Mouse (Mus musculus): ENCODE data around the gene Clca4b.
"Not testable (repeated sequence)": the region's sequence is repeated elsewhere in the genome, so short reads cannot be mapped to it uniquely, and the experiment has no call there.

Clca4b gene

DNA sequence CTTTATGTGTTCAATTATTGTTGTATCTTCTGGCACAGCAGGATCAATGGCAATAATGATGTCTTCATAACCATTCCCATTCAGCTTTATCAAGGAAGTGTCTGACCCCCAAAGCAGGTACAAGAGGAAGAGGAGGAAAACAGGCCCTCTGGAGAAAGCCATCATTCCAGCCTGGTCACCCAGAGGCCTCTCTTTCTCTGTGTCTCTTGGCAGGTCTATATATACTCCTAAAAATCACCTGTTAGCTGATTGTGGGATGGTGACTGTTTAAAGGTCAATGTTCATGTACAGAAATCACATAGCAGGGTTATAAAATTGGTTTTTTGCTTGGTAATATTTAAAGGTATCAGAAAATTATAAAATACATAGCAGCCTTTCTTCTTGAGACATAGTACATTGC, at the start of gene Clca4b:
TSS of gene Clca4b (minus strand) at position 195 of the 400 bp plus-strand sequence.
- DNase-seq (ENCODE audit: low read depth, low spot score): no peak

DNA sequence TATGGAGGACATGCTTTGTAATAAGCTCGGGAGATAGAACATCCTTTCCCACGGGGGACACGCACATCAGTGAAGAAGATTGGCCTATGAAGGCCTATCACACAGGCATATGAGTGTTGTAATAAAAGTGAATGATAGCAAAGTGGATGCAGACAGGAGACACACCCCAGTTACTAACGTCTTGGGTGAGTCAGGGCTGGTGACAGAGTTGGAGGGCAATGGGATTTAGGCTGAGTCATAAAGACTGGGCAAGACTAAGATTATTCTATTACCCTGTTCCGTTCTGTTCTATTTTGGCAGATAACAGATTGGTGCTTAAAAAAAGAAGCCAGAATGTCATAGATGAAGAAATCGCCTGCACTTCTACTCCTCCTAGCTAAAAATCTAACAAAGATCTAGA, 48.2 kb upstream of the Clca4b start:
- no peak for DNase-seq (ENCODE audit: low read depth, low spot score)

DNA sequence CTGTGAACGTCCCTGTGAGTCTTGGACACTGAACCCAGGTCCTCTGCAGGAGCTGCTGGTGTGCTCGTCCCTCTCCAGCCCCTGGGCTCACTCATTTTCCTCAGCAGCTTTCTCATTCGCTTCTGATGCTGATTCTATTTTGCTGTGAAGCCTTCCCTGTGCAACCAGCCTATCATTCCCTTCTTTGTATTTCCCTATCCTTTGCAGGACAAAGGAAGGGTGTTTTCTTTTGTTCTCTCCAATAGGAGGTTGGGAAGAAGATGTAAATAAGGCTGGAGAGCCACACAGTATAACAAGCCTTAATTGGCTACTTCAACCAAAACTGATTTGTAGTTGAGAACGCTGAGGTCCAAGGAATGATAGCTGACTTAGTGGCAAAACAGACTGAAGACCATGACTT, 45.3 kb upstream of the Clca4b start:
- no peak for DNase-seq (ENCODE audit: low read depth, low spot score)

GRCm38 (mm10) chr3:144976091-144976490, 43.8 kb upstream of the Clca4b start:
- DNase-seq (ENCODE audit: low read depth, low spot score): no peak

DNA sequence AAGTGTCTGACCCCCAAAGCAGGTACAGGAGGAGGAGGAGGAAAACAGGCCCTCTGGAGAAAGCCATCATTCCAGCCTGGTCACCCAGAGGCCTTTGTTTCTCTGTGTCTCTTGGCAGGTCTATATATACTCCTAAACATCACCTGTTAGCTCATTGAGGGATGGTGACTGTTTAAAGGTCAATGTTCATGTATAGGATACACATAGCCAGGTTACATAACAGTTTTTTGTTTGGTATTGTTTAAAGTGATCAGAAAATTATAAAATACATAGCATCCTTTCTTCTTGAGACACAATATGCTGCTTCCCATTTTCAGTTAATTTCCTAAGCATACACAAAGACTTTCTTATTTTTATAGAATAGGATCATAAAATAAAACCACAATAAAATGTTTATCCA, 42.6 kb upstream of the Clca4b start, which contains the start of gene Clca4a:
TSS of gene Clca4a (minus strand) at position 101 of the 400 bp plus-strand sequence.
- no peak for DNase-seq (ENCODE audit: low read depth, low spot score)

- no peak for DNase-seq (ENCODE audit: low read depth, low spot score)
Measured at GRCm38 (mm10) chr3:144971553-144972270, 39.4 kb upstream of the Clca4b start.

- no peak for DNase-seq (ENCODE audit: low read depth, low spot score)
Measured at GRCm38 (mm10) chr3:144969755-144970154, 37.4 kb upstream of the Clca4b start.

DNA sequence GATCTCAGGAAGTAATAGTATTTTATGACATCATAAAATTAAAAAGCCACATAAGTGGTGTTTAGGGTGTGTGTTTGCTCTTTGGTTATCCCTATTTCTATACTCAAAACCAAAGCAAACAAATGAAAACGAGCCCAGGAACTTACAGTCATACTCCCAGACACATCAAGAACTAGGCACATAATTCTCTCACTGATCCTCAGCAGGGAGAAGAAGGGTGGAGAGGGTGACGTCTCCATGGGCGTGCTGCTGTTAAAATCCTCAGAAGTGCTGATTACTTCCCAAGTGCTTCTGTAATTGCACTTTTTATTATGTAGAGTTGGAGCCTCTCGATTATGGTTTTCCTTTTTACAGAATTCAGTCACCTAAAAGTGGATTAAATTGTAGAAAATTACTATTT, 33.7 kb upstream of the Clca4b start:
- no peak for DNase-seq (ENCODE audit: low read depth, low spot score)

DNA sequence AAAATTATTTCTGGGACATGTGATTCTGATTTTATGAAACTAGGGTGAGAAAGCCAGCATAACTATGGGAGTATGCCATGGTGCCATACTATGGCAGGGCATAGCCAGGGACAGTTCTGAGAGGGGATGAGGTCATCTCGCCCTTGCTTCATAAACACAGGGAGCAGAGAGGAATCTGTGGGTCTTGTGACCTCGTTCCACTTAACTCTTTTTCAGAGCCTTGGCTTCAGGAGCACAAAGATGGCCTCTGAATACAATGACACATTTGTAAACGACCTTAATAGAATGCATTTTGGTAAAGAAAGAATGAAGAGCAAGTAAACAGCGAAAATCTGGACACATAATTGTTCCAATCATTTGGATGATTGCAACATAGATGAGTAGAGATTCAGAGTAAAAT, 18.5 kb upstream of the Clca4b start:
- DNase-seq (ENCODE audit: low read depth, low spot score): no peak

DNA sequence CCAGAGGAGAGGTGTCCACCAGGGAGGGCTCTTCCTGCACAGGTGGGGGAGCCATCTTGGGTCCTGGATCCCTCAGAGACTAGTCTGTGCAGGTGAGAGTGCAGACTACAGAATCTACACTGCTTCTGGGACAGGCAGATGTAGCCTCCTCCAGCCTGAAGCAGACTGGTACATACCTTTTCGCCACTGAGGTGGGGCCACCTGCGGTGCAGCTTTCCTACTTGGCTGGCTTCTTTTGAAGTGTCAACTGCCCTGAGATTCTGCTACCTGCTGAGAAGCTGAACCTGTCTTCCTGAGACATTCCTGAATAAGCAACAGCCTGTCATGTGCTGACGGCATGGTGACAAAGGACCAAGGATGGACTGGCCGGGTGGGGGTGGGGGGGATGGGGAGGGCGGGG, 15.0 kb upstream of the Clca4b start:
- DNase-seq (ENCODE audit: low read depth, low spot score): not testable (repeated sequence)

GRCm38 (mm10) chr3:144933625-144934024, 1.3 kb upstream of the Clca4b start:
- not testable (repeated sequence) for DNase-seq (ENCODE audit: low read depth, low spot score)

DNA sequence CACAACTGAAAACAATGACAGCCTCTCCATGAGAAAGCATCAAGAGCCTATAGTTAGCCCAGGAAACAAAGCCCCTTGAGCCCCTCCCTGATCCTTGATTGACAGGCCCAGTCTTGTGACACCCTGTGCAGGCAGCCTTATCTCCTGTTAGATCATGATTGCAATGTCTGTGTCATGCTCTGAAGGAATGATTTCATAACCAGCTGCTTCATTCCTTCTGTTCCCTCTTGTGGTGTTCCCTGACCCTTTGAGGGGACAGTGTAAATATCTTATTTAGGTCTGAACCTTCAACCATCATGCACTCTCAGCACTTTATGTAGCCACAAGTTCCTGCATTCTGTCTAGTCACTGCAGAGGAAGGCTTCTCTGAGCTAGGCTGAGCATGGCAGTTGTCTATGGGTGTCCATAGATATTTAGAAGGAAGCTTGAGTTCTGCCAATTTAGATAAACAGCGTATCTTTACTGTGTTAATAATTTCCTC, 722 bp upstream of the Clca4b start:
- DNase-seq (ENCODE audit: low read depth, low spot score): no peak

GRCm38 (mm10) chr3:144914014-144914413, 18.3 kb downstream of the Clca4b start:
- no peak for DNase-seq (ENCODE audit: low read depth, low spot score)

- DNase-seq (ENCODE audit: low read depth, low spot score): no peak
Measured at GRCm38 (mm10) chr3:144897042-144897678, 35.2 kb downstream of the Clca4b start.

DNA sequence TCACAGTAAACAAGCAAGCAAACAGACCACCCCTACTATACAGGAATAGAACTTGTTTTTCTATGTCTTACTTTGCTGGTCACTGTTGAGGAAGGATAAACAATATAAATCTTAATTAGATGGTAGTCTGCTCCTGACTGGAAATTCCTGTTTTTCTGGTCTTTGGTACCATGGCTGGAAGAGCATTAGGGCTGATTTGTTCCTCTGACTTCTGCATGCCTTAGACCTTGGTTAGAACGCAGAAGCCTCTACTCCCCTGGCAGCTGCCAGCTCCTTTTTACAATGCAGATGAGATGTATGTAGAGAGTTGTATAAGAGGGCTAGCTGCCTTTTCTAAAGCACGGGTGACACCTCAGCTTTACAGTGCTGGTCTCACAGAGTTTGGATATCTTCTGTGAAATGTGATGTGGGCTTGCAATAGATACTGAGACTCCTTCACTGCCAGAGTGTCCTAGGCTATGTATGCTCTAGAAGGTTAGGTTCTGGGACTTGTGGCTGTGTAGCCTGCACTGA, 42.0 kb downstream of the Clca4b start:
- DNase-seq (ENCODE audit: low read depth, low spot score): no peak

DNA sequence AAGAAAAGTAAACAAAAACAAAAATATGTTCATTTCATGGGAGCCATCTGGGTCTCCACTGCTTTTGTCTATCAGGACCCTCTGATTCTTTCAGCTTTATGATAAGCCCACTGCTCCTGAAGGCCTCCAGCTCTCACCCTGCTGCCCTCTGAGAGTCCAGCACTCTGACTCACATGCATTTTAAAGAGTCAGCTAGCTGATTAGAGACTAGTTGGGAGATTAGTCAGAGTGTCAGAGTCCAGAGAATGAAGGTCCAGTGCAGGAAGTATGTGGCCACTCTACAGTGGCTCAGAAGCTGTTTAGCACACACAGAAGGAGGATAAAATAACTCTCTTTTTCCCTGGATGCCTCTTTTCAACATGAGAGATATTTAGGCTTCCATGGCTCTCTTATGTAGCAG, 45.4 kb downstream of the Clca4b start:
- no peak for DNase-seq (ENCODE audit: low read depth, low spot score)

- DNase-seq (ENCODE audit: low read depth, low spot score): not testable (repeated sequence)
Measured at GRCm38 (mm10) chr3:144872012-144872411, 60.3 kb downstream of the Clca4b start.

All from forelimb bud, embryonic 11.5 days (tissue).